Mouse (Mus musculus) forebrain, postnatal 0 days (tissue): ENCODE results near the gene Pan3. TPM values are rescaled to one million over a fixed set of nuclear protein-coding genes. Genes with fewer than 3 reads are reported as not detected.
A peak's percentile ranks its signal among the peaks of the same experiment; 100 is the strongest.

ENCODE experiments used
- ATAC-seq: fragments of 200-750 bp; cut with Nextera tagmentation; 2 replicates; pipeline ENCODE4 v1.8.0; 2017; ENCODE audit warnings: mild to moderate bottlenecking, moderate library complexity
- DNase-seq: peaks from one replicate; pipeline ENCODE4 v3.0.0-alpha.2; 2015
- H3K27ac ChIP-seq: fragments of 300-500 bp; sonication (generic); 2 replicates; pipeline ENCODE4 v1.5.1; 2014; ENCODE audit warnings: low read depth, mild to moderate bottlenecking, antibody characterized with exemption, low read length, moderate library complexity, mixed read lengths
- H3K27me3 ChIP-seq: fragments of 300-500 bp; sonication (generic); 2 replicates; pipeline ENCODE4 v1.6.1; 2014; ENCODE audit warnings: mild to moderate bottlenecking, low read length, mixed read lengths; ENCODE audit not compliant: insufficient read depth
- H3K36me3 ChIP-seq: fragments of 300-500 bp; sonication (generic); 2 replicates; pipeline ENCODE4 v1.6.1; 2014; ENCODE audit warnings: mild to moderate bottlenecking, moderate library complexity; ENCODE audit not compliant: insufficient read depth
- H3K4me1 ChIP-seq: fragments of 300-500 bp; sonication (generic); 2 replicates; pipeline ENCODE4 v1.6.1; 2014; ENCODE audit warnings: antibody characterized with exemption; ENCODE audit not compliant: insufficient read depth
- H3K4me2 ChIP-seq: fragments of 300-500 bp; sonication (generic); 2 replicates; pipeline ENCODE4 v1.6.1; 2014; ENCODE audit warnings: low read depth, mild to moderate bottlenecking, moderate library complexity
- H3K4me3 ChIP-seq: fragments of 300-500 bp; sonication (generic); 2 replicates; pipeline ENCODE4 v1.5.1; 2014; ENCODE audit warnings: low read depth, low read length, mixed read lengths
- H3K9ac ChIP-seq: fragments of 300-500 bp; sonication (generic); 2 replicates; pipeline ENCODE4 v1.6.1; 2014; ENCODE audit warnings: mild to moderate bottlenecking
- H3K9me3 ChIP-seq: fragments of 300-500 bp; sonication (generic); 2 replicates; pipeline ENCODE4 v1.6.1; 2016; ENCODE audit warnings: low read length
- CTCF ChIP-seq: sonication (generic); IDR thresholded peaks from 2 replicates; pipeline ENCODE4 v1.5.1; 2016; ENCODE audit warnings: antibody characterized with exemption, control low read depth, low read depth
- WGBS: fragments of 180-500 bp; shearing (Covaris S2); extraction: QIAGEN DNeasy Blood & Tissue Kit; methylation state at CpG from one replicate; pipeline ENCODE4 v1.1.7; 2014; 5-methylcytosine and 5-hydroxymethylcytosine counted together
- polyA plus RNA-seq: library from polyadenylated mRNA; unstranded; fragments of >200 nt; fragmentation: Nextera tagmentation; extraction: Ambion mirVana; gene quantifications from 2 replicates; pipeline ENCODE4 v1.2.1, GENCODE M21; 2015
- total RNA-seq: library from RNA; depleted of rRNA; stranded (reverse); fragments of >200 nt; gene quantifications from 2 replicates; pipeline ENCODE4 v1.2.3, GENCODE M21; 2014

The Pan3 gene
- total and polyA plus RNA-seq, 2 experiments from 2014 or later: 52.6 to 68.0 TPM

GRCm38 (mm10) chr5:147410585-147410984 is 19.4 kb upstream of the Pan3 start:
- Histone ChIP-seq H3K4me3 (no peak overlapping the region), H3K27me3 (no peaks in the 10 kb centered on the region), H3K9ac (no peak overlapping the region), H3K27ac (no peak overlapping the region), H3K36me3 (no peaks in the 10 kb centered on the region), H3K4me2 (no peak overlapping the region), H3K9me3 (no peaks in the 10 kb centered on the region), H3K4me1 (no peaks in the 10 kb centered on the region)
- TF ChIP-seq CTCF: no peak
- no peak for ATAC-seq
- DNase-seq: no peak
- WGBS: 82% methylated on average over 6 of the region's 6 CpGs

GRCm38 (mm10) chr5:147417986-147418385 is 12.0 kb upstream of the Pan3 start:
- H3K9me3 ChIP-seq: no peaks in the 10 kb centered on the region
- H3K27ac ChIP-seq: no peak overlapping the region
- no peak overlapping the region for H3K4me2 ChIP-seq
- H3K9ac ChIP-seq: no peak overlapping the region
- 75% methylated on average over 1 of the region's 1 CpGs for WGBS
- H3K4me3 ChIP-seq: no peak overlapping the region
- no peaks in the 10 kb centered on the region for H3K4me1 ChIP-seq
- no peak for DNase-seq
- no peak for TF ChIP-seq CTCF
- H3K36me3 ChIP-seq: no peaks in the 10 kb centered on the region
- no peaks in the 10 kb centered on the region for H3K27me3 ChIP-seq
- ATAC-seq: no peak

- H3K4me1 ChIP-seq: no peaks in the 10 kb centered on the region
- H3K4me2 ChIP-seq: no peak overlapping the region
- no peaks in the 10 kb centered on the region for H3K36me3 ChIP-seq
- no peaks in the 10 kb centered on the region for H3K9me3 ChIP-seq
- ATAC-seq (no peak), DNase-seq (no peak)
- H3K9ac ChIP-seq: no peak overlapping the region
- TF ChIP-seq CTCF: peak; percentile 56
- WGBS: 58% methylated on average over 10 of the region's 10 CpGs
- no peak overlapping the region for H3K4me3 ChIP-seq
- no peak overlapping the region for H3K27ac ChIP-seq
- H3K27me3 ChIP-seq: no peaks in the 10 kb centered on the region
Measured at GRCm38 (mm10) chr5:147418394-147419121, 11.4 kb upstream of the Pan3 start.

- Histone ChIP-seq H3K4me1 (no peaks in the 10 kb centered on the region), H3K4me2 (no peak overlapping the region), H3K27ac (no peak overlapping the region), H3K9ac (no peak overlapping the region), H3K27me3 (no peaks in the 10 kb centered on the region), H3K36me3 (no peaks in the 10 kb centered on the region), H3K9me3 (no peaks in the 10 kb centered on the region), H3K4me3 (no peak overlapping the region)
- ATAC-seq (peak; percentile 25; the same call in 1 of the 2 replicates), DNase-seq (no peak)
- peak; percentile 34 for TF ChIP-seq CTCF
- WGBS: 41% methylated on average over 6 of the region's 6 CpGs
Measured at GRCm38 (mm10) chr5:147423612-147424011, 6.3 kb upstream of the Pan3 start.

- no peak overlapping the region for H3K4me2 ChIP-seq
- TF ChIP-seq CTCF: no peak
- H3K4me3 ChIP-seq: no peak overlapping the region
- H3K9me3 ChIP-seq: no peaks in the 10 kb centered on the region
- no peaks in the 10 kb centered on the region for H3K4me1 ChIP-seq
- ATAC-seq (no peak), DNase-seq (no peak)
- H3K9ac ChIP-seq: no peak overlapping the region
- H3K27me3 ChIP-seq: no peaks in the 10 kb centered on the region
- WGBS: 73% methylated on average over 4 of the region's 4 CpGs
- no peak overlapping the region for H3K27ac ChIP-seq
- H3K36me3 ChIP-seq: no peaks in the 10 kb centered on the region
Measured at GRCm38 (mm10) chr5:147426048-147426805, 3.7 kb upstream of the Pan3 start.

GRCm38 (mm10) chr5:147430361-147430935 is 487 bp downstream of the Pan3 start:
- H3K36me3 ChIP-seq: no peaks in the 10 kb centered on the region
- peak overlapping the region; percentile 80 for H3K4me2 ChIP-seq
- peak overlapping the region; percentile 91 for H3K9ac ChIP-seq
- DNase-seq: peak; percentile 52
- peaks cover 11% of the 10 kb centered on the region for H3K4me1 ChIP-seq
- peak overlapping the region; percentile 95 for H3K4me3 ChIP-seq
- peak overlapping the region; percentile 97 for H3K27ac ChIP-seq
- TF ChIP-seq CTCF: no peak
- no peaks in the 10 kb centered on the region for H3K27me3 ChIP-seq
- 1% methylated on average over 37 of the region's 91 CpGs for WGBS
- no peaks in the 10 kb centered on the region for H3K9me3 ChIP-seq
- ATAC-seq: peak; percentile 84
